Mouse (Mus musculus): ENCODE results near the gene Asb6. TPM values are rescaled to one million over a fixed set of nuclear protein-coding genes. Genes with fewer than 3 reads are reported as not detected.

Asb6 gene
- polyA plus RNA-seq (2015; fragmentation: Nextera tagmentation; extraction: Ambion mirVana): 44.9 and 47.5 TPM in 2 replicates

- H3K27me3 ChIP-seq (replicated peaks): no peaks in the 10 kb centered on the region
- no peak within 1 kb of the TSS for H3K4me2 ChIP-seq
- no peak within 1 kb of the TSS for H3K4me3 ChIP-seq
- peaks cover 17% of the 10 kb centered on the region for H3K4me1 ChIP-seq
- H3K36me3 ChIP-seq (replicated peaks): 0 out of 2 replicates have a peak, but pooled peaks cover 2% of the 10 kb centered on the region
- WGBS: 4% methylated on average over 4 of the region's 4 CpGs
- ATAC-seq (replicated peaks): no peak
- no peak within 1 kb of the TSS for H3K27ac ChIP-seq
- no peaks in the 10 kb centered on the region for H3K9me3 ChIP-seq
- H3K9ac ChIP-seq: no peak within 1 kb of the TSS
These were observed at the start of gene Asb6 for GRCm38 (mm10) chr2:30830283-30830795. Gene Asb6, minus strand, starts transcription at chr2:30830333.

- Histone ChIP-seq H3K4me2 (no peak overlapping the region), H3K4me1 (no peaks in the 10 kb centered on the region), H3K27me3 (replicated peaks) (no peaks in the 10 kb centered on the region), H3K4me3 (no peak overlapping the region), H3K9me3 (no peaks in the 10 kb centered on the region), H3K36me3 (replicated peaks) (no peaks in the 10 kb centered on the region), H3K27ac (no peak overlapping the region), H3K9ac (no peak overlapping the region)
- no peak for ATAC-seq (replicated peaks)
- WGBS: 92% methylated on average over 15 of the region's 15 CpGs
These were observed 49.3 kb upstream of the Asb6 start for GRCm38 (mm10) chr2:30879481-30879880.

GRCm38 (mm10) chr2:30875621-30876432 lies 45.7 kb upstream of the Asb6 start:
- Histone ChIP-seq H3K9ac (no peak overlapping the region), H3K4me3 (no peak overlapping the region), H3K27ac (no peak overlapping the region), H3K36me3 (replicated peaks) (no peaks in the 10 kb centered on the region), H3K4me2 (no peak overlapping the region), H3K9me3 (no peaks in the 10 kb centered on the region), H3K4me1 (no peaks in the 10 kb centered on the region), H3K27me3 (replicated peaks) (no peaks in the 10 kb centered on the region)
- WGBS: 55% methylated on average over 11 of the region's 11 CpGs
- ATAC-seq (replicated peaks): no peak

GRCm38 (mm10) chr2:30875096-30875495 lies 45.0 kb upstream of the Asb6 start:
- H3K27ac ChIP-seq: no peak overlapping the region

GRCm38 (mm10) chr2:30874445-30874844 lies 44.3 kb upstream of the Asb6 start:
- Histone ChIP-seq H3K4me3 (no peak overlapping the region), H3K9me3 (no peaks in the 10 kb centered on the region), H3K9ac (no peak overlapping the region), H3K36me3 (replicated peaks) (no peaks in the 10 kb centered on the region), H3K4me2 (no peak overlapping the region), H3K27ac (no peak overlapping the region), H3K27me3 (replicated peaks) (no peaks in the 10 kb centered on the region), H3K4me1 (no peaks in the 10 kb centered on the region)
- no peak for ATAC-seq (replicated peaks)
- WGBS: 28% methylated on average over 10 of the region's 10 CpGs

More at GRCm38 (mm10) chr2:30875096-30875495, 45.0 kb upstream of the Asb6 start:
- Histone ChIP-seq H3K4me1 (no peaks in the 10 kb centered on the region), H3K27me3 (replicated peaks) (no peaks in the 10 kb centered on the region), H3K4me2 (no peak overlapping the region), H3K4me3 (no peak overlapping the region), H3K9me3 (no peaks in the 10 kb centered on the region), H3K9ac (no peak overlapping the region), H3K36me3 (replicated peaks) (no peaks in the 10 kb centered on the region)
- 76% methylated on average over 7 of the region's 7 CpGs for WGBS
- ATAC-seq (replicated peaks): no peak

GRCm38 (mm10) chr2:30872669-30873068 lies 42.5 kb upstream of the Asb6 start:
- Histone ChIP-seq H3K9ac (no peak overlapping the region), H3K4me2 (no peak overlapping the region), H3K36me3 (replicated peaks) (no peaks in the 10 kb centered on the region), H3K4me1 (no peaks in the 10 kb centered on the region), H3K9me3 (no peaks in the 10 kb centered on the region), H3K4me3 (no peak overlapping the region), H3K27ac (no peak overlapping the region), H3K27me3 (replicated peaks) (no peaks in the 10 kb centered on the region)
- WGBS: 78% methylated on average over 6 of the region's 6 CpGs
- ATAC-seq (replicated peaks): no peak

- Histone ChIP-seq H3K4me3 (no peak overlapping the region), H3K36me3 (replicated peaks) (no peaks in the 10 kb centered on the region), H3K9me3 (no peaks in the 10 kb centered on the region), H3K27ac (no peak overlapping the region), H3K9ac (no peak overlapping the region), H3K4me2 (no peak overlapping the region), H3K27me3 (replicated peaks) (no peaks in the 10 kb centered on the region), H3K4me1 (no peaks in the 10 kb centered on the region)
- no peak for ATAC-seq (replicated peaks)
- WGBS: 69% methylated on average over 8 of the region's 8 CpGs
These were observed 40.7 kb upstream of the Asb6 start for GRCm38 (mm10) chr2:30870863-30871262.

- no peak overlapping the region for H3K9ac ChIP-seq
- H3K4me1 ChIP-seq: no peaks in the 10 kb centered on the region
- no peak overlapping the region for H3K27ac ChIP-seq
- H3K27me3 ChIP-seq (replicated peaks): peaks cover 2% of the 10 kb centered on the region; the same call in 1 of the 2 replicates
- H3K9me3 ChIP-seq: no peaks in the 10 kb centered on the region
- no peak for ATAC-seq (replicated peaks)
- H3K4me3 ChIP-seq: no peak overlapping the region
- 58% methylated on average over 3 of the region's 3 CpGs for WGBS
- H3K36me3 ChIP-seq (replicated peaks): no peaks in the 10 kb centered on the region
- H3K4me2 ChIP-seq: no peak overlapping the region
These were observed 35.3 kb upstream of the Asb6 start for GRCm38 (mm10) chr2:30865426-30865825.

GRCm38 (mm10) chr2:30864968-30865381 lies 34.8 kb upstream of the Asb6 start:
- Histone ChIP-seq H3K36me3 (replicated peaks) (no peaks in the 10 kb centered on the region), H3K9me3 (no peaks in the 10 kb centered on the region), H3K4me1 (no peaks in the 10 kb centered on the region), H3K4me3 (peak overlapping the region; percentile 20), H3K27ac (no peak overlapping the region), H3K9ac (no peak overlapping the region), H3K27me3 (replicated peaks) (peaks cover 2% of the 10 kb centered on the region; the same call in 1 of the 2 replicates), H3K4me2 (peak overlapping the region; percentile 44)
- WGBS: 4% methylated on average over 34 of the region's 35 CpGs
- ATAC-seq (replicated peaks): no peak

- Histone ChIP-seq H3K27ac (no peak overlapping the region), H3K9me3 (no peaks in the 10 kb centered on the region), H3K4me2 (no peak overlapping the region), H3K4me3 (no peak overlapping the region), H3K27me3 (replicated peaks) (peaks cover 2% of the 10 kb centered on the region; the same call in 1 of the 2 replicates), H3K9ac (no peak overlapping the region), H3K36me3 (replicated peaks) (no peaks in the 10 kb centered on the region), H3K4me1 (no peaks in the 10 kb centered on the region)
- ATAC-seq (replicated peaks): no peak
- WGBS: 90% methylated on average over 9 of the region's 9 CpGs
These were observed 33.4 kb upstream of the Asb6 start for GRCm38 (mm10) chr2:30863574-30863973.

- WGBS: 67% methylated on average over 4 of the region's 4 CpGs
- H3K4me3 ChIP-seq: no peak overlapping the region
- H3K27ac ChIP-seq: no peak overlapping the region
- no peak for ATAC-seq (replicated peaks)
- no peak overlapping the region for H3K9ac ChIP-seq
- H3K27me3 ChIP-seq (replicated peaks): peaks cover 2% of the 10 kb centered on the region; the same call in 1 of the 2 replicates
- H3K36me3 ChIP-seq (replicated peaks): no peaks in the 10 kb centered on the region
- peaks cover 6% of the 10 kb centered on the region for H3K4me1 ChIP-seq
- no peaks in the 10 kb centered on the region for H3K9me3 ChIP-seq
- no peak overlapping the region for H3K4me2 ChIP-seq
These were observed 31.9 kb upstream of the Asb6 start for GRCm38 (mm10) chr2:30862081-30862480.

GRCm38 (mm10) chr2:30859782-30860181 lies 29.6 kb upstream of the Asb6 start:
- ATAC-seq (replicated peaks): no peak
- H3K36me3 ChIP-seq (replicated peaks): no peaks in the 10 kb centered on the region
- H3K9ac ChIP-seq: no peak overlapping the region
- no peak overlapping the region for H3K4me2 ChIP-seq
- no peaks in the 10 kb centered on the region for H3K9me3 ChIP-seq
- no peak overlapping the region for H3K4me3 ChIP-seq
- no peak overlapping the region for H3K27ac ChIP-seq
- H3K4me1 ChIP-seq: peaks cover 9% of the 10 kb centered on the region
- no peaks in the 10 kb centered on the region; the same call in 1 of the 2 replicates for H3K27me3 ChIP-seq (replicated peaks)
- 69% methylated on average over 5 of the region's 5 CpGs for WGBS

GRCm38 (mm10) chr2:30857076-30857475 lies 26.9 kb upstream of the Asb6 start:
- H3K27me3 ChIP-seq (replicated peaks): no peaks in the 10 kb centered on the region
- no peak overlapping the region for H3K27ac ChIP-seq
- no peak overlapping the region for H3K4me2 ChIP-seq
- H3K4me1 ChIP-seq: peaks cover 21% of the 10 kb centered on the region
- H3K4me3 ChIP-seq: no peak overlapping the region
- H3K9ac ChIP-seq: no peak overlapping the region
- H3K36me3 ChIP-seq (replicated peaks): no peaks in the 10 kb centered on the region
- ATAC-seq (replicated peaks): no peak
- 39% methylated on average over 6 of the region's 6 CpGs for WGBS
- no peaks in the 10 kb centered on the region for H3K9me3 ChIP-seq

All from midbrain, embryonic 15.5 days (tissue).